Mouse (Mus musculus) neural tube, embryonic 14.5 days (tissue): ENCODE results near the gene Snx6. TPM values are rescaled to one million over a fixed set of nuclear protein-coding genes. Genes with fewer than 3 reads are reported as not detected.
A peak's percentile ranks its signal among the peaks of the same experiment; 100 is the strongest.

Experiments used
- ATAC-seq: fragments of 200-750 bp; cut with Nextera tagmentation; 2 replicates; pipeline ENCODE4 v1.8.0; 2017; ENCODE audit warnings: low read depth, mild to moderate bottlenecking, moderate TSS enrichment, moderate library complexity
- H3K27ac ChIP-seq: fragments of 300-500 bp; sonication (generic); 2 replicates; pipeline ENCODE4 v1.5.1; 2014; ENCODE audit warnings: low read depth, mild to moderate bottlenecking, control low read depth, low read length, moderate library complexity, mixed read lengths
- H3K27me3 ChIP-seq: fragments of 300-500 bp; sonication (generic); 2 replicates; pipeline ENCODE4 v1.6.1; 2014; ENCODE audit warnings: low read length; ENCODE audit not compliant: control insufficient read depth, insufficient read depth
- H3K36me3 ChIP-seq: fragments of 300-500 bp; sonication (generic); 2 replicates; pipeline ENCODE4 v1.6.1; 2014; ENCODE audit warnings: low read length, mixed read lengths; ENCODE audit not compliant: control insufficient read depth, insufficient read depth
- H3K4me1 ChIP-seq: fragments of 300-500 bp; sonication (generic); 2 replicates; pipeline ENCODE4 v1.6.1; 2014; ENCODE audit warnings: low read length; ENCODE audit not compliant: control insufficient read depth, insufficient read depth
- H3K4me2 ChIP-seq: fragments of 300-500 bp; sonication (generic); 2 replicates; pipeline ENCODE4 v1.6.1; 2014; ENCODE audit warnings: mild to moderate bottlenecking, low read depth, low read length, control low read depth
- H3K4me3 ChIP-seq: fragments of 300-500 bp; sonication (generic); 2 replicates; pipeline ENCODE4 v1.5.1; 2014; ENCODE audit warnings: low read depth, low read length, control low read depth, mixed read lengths
- H3K9ac ChIP-seq: fragments of 300-500 bp; sonication (generic); replicated peaks from 2 replicates; pipeline ENCODE4 v1.6.1; 2014; ENCODE audit warnings: low read depth, mild to moderate bottlenecking, control low read depth, low read length, mixed read lengths
- H3K9me3 ChIP-seq: fragments of 300-500 bp; sonication (generic); 2 replicates; pipeline ENCODE4 v1.6.1; 2016; ENCODE audit warnings: low read length; ENCODE audit not compliant: control insufficient read depth
- WGBS: fragments of 180-500 bp; shearing (Covaris S2); extraction: QIAGEN DNeasy Blood & Tissue Kit; methylation state at CpG from one replicate; pipeline ENCODE4 v1.1.7; 2014; 5-methylcytosine and 5-hydroxymethylcytosine counted together
- polyA plus RNA-seq: library from polyadenylated mRNA; unstranded; fragments of >200 nt; fragmentation: Nextera tagmentation; extraction: Ambion mirVana; gene quantifications from 2 replicates; pipeline ENCODE4 v1.2.1, GENCODE M21; 2014

The Snx6 gene
- polyA plus RNA-seq, 1 experiment from 2014 or later: 130 TPM

- 72% methylated on average over 6 of the region's 6 CpGs for WGBS
- ATAC-seq: no peak
- no peak overlapping the region for H3K4me3 ChIP-seq
Measured at GRCm38 (mm10) chr12:54807481-54807880, 12.0 kb upstream of the Snx6 start.

DNA sequence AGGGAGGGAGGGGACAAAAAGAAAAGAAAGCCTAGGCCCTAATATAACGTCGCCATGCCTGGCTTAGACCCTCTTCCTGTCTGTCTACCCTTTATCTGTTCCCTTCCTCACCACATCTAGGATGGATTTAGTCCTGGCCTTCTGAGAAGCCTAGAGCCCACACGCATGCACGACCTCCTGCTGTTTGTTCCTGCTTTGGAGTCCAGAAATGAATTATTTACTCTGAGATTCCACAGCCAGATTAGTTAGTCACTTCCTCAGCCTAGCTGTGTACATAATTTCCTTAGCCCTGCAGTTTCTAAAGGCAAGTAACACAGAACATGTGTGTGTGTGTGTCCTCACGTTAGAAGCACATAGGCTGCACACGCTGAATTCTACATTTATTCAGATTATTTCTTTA is 10.6 kb upstream of the Snx6 start:
- no peak overlapping the region for H3K4me3 ChIP-seq
- WGBS: 70% methylated on average over 6 of the region's 6 CpGs
- H3K27ac ChIP-seq: no peak overlapping the region
- H3K9me3 ChIP-seq: no peaks in the 10 kb centered on the region
- H3K4me1 ChIP-seq: no peaks in the 10 kb centered on the region
- H3K27me3 ChIP-seq: no peaks in the 10 kb centered on the region
- no peaks in the 10 kb centered on the region for H3K36me3 ChIP-seq
- no peak overlapping the region for H3K9ac ChIP-seq
- ATAC-seq: no peak
- no peak overlapping the region for H3K4me2 ChIP-seq

More at GRCm38 (mm10) chr12:54807481-54807880, 12.0 kb upstream of the Snx6 start:
- Histone ChIP-seq H3K27ac (no peak overlapping the region), H3K9ac (no peak overlapping the region), H3K4me1 (no peaks in the 10 kb centered on the region), H3K9me3 (no peaks in the 10 kb centered on the region), H3K4me2 (no peak overlapping the region), H3K36me3 (no peaks in the 10 kb centered on the region), H3K27me3 (no peaks in the 10 kb centered on the region)

DNA sequence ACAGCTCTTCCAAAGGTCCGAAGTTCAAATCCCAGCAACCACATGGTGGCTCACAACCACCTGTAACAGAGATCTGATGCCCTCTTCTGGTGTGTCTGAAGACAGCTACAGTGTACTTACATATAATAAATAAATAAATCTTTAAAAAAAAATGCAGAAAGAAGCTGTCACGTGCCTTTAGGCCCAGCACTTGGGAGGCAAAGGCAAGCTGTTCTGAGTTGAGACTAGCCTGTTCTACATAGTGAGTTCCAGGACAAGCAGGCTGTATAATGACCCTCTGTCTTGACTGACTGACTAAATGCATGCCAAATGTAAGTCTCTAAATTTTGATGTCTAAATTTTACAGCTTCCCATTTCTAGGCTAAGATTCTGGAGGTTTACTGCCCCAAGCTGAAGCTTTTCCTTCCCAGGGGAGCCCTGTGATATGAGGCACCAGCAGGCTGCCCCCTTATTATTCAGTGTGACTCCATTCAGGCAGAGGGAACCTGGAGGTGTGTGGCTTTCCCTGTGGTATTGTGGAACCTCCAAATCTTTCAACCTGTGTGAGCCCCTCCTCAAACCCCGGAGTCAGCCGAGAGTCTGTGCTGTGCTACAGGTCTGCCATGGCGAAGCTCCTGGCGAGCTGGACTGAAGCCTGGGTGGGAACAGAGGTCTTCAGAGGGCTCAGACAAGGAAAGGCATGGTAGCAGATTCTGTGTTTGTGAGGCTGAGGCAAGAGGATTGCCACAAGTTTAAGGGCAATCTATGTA is 9.9 kb upstream of the Snx6 start:
- Histone ChIP-seq H3K4me2 (no peak overlapping the region), H3K27me3 (no peaks in the 10 kb centered on the region), H3K9me3 (no peaks in the 10 kb centered on the region), H3K4me3 (no peak overlapping the region), H3K4me1 (no peaks in the 10 kb centered on the region), H3K36me3 (no peaks in the 10 kb centered on the region), H3K9ac (no peak overlapping the region), H3K27ac (no peak overlapping the region)
- WGBS: 86% methylated on average over 6 of the region's 6 CpGs
- ATAC-seq: no peak

DNA sequence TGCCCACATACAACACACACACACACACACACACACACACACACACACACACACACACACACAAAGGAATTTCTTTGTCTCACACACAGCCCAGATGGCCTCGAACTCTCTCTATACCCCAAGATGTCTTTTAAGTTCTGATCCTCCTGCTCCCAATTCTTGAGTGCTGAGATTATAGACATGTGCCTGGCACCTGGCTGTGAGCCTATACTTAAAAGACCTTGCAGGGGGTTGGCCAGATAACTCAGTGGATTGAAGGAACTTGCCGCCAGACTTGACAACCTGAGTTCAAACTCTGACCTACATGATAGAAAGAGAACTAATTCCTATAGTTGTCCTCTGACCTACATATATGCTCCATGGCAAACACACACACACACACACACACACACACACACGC is 8.0 kb upstream of the Snx6 start:
- H3K36me3 ChIP-seq: no peaks in the 10 kb centered on the region
- H3K9ac ChIP-seq: no peak overlapping the region
- WGBS: 87% methylated on average over 3 of the region's 3 CpGs
- H3K4me2 ChIP-seq: no peak overlapping the region
- H3K4me1 ChIP-seq: no peaks in the 10 kb centered on the region
- no peaks in the 10 kb centered on the region for H3K27me3 ChIP-seq
- H3K9me3 ChIP-seq: no peaks in the 10 kb centered on the region
- H3K4me3 ChIP-seq: no peak overlapping the region
- no peak for ATAC-seq
- no peak overlapping the region for H3K27ac ChIP-seq

DNA sequence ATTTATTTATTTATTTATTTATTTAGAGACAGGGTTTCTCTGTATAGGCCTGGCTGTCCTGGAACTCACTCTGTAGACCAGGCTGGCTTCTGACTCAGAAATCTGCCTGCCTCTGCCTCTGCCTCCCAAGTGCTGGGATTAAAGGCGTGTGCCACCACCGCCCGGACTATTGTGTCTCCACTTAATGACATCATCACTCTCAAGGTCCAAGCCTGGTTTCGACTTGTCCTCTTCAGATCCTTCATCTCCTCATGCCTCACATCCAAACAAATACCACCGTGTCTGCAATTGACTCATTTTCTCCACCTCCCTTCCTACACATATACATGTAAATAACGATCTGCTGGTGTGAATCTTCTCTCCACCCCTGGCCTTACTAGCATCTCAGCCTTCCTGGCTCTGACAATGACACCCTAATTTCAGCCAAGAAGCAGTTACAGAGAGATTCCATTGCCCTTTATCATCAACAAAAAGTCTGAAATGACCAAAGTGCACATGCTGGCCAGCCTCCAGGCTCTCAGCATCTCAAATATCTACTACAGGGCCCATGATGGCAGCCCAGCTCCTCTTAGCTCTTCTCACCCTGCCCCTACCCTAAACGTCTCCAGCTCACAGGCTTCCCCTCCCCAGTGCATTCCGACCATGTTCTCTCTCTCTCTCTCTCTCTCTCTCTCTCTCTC is 1.2 kb upstream of the Snx6 start:
- Histone ChIP-seq H3K27me3 (no peaks in the 10 kb centered on the region), H3K4me2 (no peak overlapping the region), H3K4me3 (no peak overlapping the region), H3K9me3 (no peaks in the 10 kb centered on the region), H3K27ac (no peak overlapping the region), H3K4me1 (peaks cover 12% of the 10 kb centered on the region), H3K9ac (no peak overlapping the region), H3K36me3 (peaks cover 2% of the 10 kb centered on the region; the same call in 1 of the 2 replicates)
- WGBS: 92% methylated on average over 8 of the region's 8 CpGs
- ATAC-seq: no peak

GRCm38 (mm10) chr12:54794392-54794791 is 1.1 kb downstream of the Snx6 start:
- H3K27ac ChIP-seq: no peak overlapping the region
- H3K36me3 ChIP-seq: peaks cover 5% of the 10 kb centered on the region; the same call in 1 of the 2 replicates
- peak overlapping the region; percentile 89; the same call in 1 of the 2 replicates for H3K9ac ChIP-seq
- peak overlapping the region; percentile 87 for H3K4me3 ChIP-seq
- 31% methylated on average over 3 of the region's 3 CpGs for WGBS
- peak overlapping the region; percentile 60 for H3K4me2 ChIP-seq
- no peak for ATAC-seq
- H3K27me3 ChIP-seq: no peaks in the 10 kb centered on the region
- peaks cover 19% of the 10 kb centered on the region for H3K4me1 ChIP-seq
- no peaks in the 10 kb centered on the region for H3K9me3 ChIP-seq

DNA sequence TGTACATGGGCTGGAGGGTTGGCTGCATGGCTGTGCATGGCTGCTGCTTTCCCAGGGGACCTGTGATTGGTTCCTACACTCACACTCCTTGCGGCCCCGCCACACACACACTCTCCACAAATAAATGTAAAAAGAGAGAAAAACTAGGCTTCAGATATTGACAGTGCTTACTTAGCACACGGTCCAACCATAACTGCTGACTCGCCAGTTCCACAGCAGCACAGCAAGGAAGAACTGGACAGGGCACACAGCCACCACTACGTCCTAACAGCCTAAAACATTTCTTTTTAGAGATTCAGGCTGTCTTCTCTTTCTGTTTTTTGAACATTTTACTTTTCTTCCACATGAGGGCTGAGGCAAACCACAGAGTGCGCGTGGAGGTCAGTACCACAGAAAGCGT is 4.0 kb downstream of the Snx6 start:
- H3K4me3 ChIP-seq: no peak overlapping the region
- H3K9me3 ChIP-seq: no peaks in the 10 kb centered on the region
- 89% methylated on average over 8 of the region's 8 CpGs for WGBS
- H3K27me3 ChIP-seq: no peaks in the 10 kb centered on the region
- H3K4me2 ChIP-seq: no peak overlapping the region
- H3K27ac ChIP-seq: no peak overlapping the region
- ATAC-seq: no peak
- no peak overlapping the region for H3K9ac ChIP-seq
- H3K36me3 ChIP-seq: peaks cover 5% of the 10 kb centered on the region; the same call in 1 of the 2 replicates
- peaks cover 20% of the 10 kb centered on the region for H3K4me1 ChIP-seq

GRCm38 (mm10) chr12:54789346-54790143 is 6.0 kb downstream of the Snx6 start:
- Histone ChIP-seq H3K9ac (no peak overlapping the region), H3K4me2 (no peak overlapping the region), H3K4me1 (peaks cover 20% of the 10 kb centered on the region), H3K27me3 (no peaks in the 10 kb centered on the region), H3K9me3 (no peaks in the 10 kb centered on the region), H3K36me3 (peaks cover 5% of the 10 kb centered on the region; the same call in 1 of the 2 replicates), H3K27ac (no peak overlapping the region), H3K4me3 (no peak overlapping the region)
- peak; percentile 44; the same call in 1 of the 2 replicates for ATAC-seq
- 33% methylated on average over 11 of the region's 11 CpGs for WGBS
